Mouse (Mus musculus) limb, embryonic 10.5 days (tissue): ENCODE measurements around the gene Hcar2. TPM values are rescaled to one million over a fixed set of nuclear protein-coding genes. Genes with fewer than 3 reads are reported as not detected.

Experiments
- DNase-seq: peaks from one replicate; pipeline ENCODE4 v3.0.0-alpha.2; 2017; ENCODE audit warnings: low spot score
- H3K27ac ChIP-seq: fragments of 300-500 bp; sonication (generic); 2 replicates; pipeline ENCODE4 v1.5.1; 2016; ENCODE audit warnings: mild to moderate bottlenecking
- H3K27me3 ChIP-seq: fragments of 300-500 bp; sonication (generic); 2 replicates; pipeline ENCODE4 v1.6.1; 2016; ENCODE audit warnings: low read depth, mild to moderate bottlenecking; ENCODE audit not compliant: poor library complexity, severe bottlenecking
- H3K36me3 ChIP-seq: fragments of 300-500 bp; sonication (generic); 2 replicates; pipeline ENCODE4 v1.6.1; 2016; ENCODE audit warnings: mild to moderate bottlenecking, moderate library complexity
- H3K4me1 ChIP-seq: fragments of 300-500 bp; sonication (generic); 2 replicates; pipeline ENCODE4 v1.6.1; 2016
- H3K4me3 ChIP-seq: fragments of 300-500 bp; sonication (generic); 2 replicates; pipeline ENCODE4 v1.5.1; 2016; ENCODE audit warnings: mild to moderate bottlenecking, moderate library complexity
- H3K9me3 ChIP-seq: fragments of 300-500 bp; sonication (generic); replicated peaks from 2 replicates; pipeline ENCODE4 v1.6.1; 2016; ENCODE audit warnings: mild to moderate bottlenecking
- WGBS: fragments of 180-500 bp; shearing (Covaris S2); methylation state at CpG from one replicate; pipeline ENCODE4 v1.1.7; 2016; 5-methylcytosine and 5-hydroxymethylcytosine counted together
- polyA plus RNA-seq: library from polyadenylated mRNA; unstranded; fragments of >200 nt; fragmentation: Nextera tagmentation; extraction: Ambion mirVana; gene quantifications from 2 replicates; pipeline ENCODE4 v1.2.1, GENCODE M21; 2016

Gene Hcar2
- polyA plus RNA-seq, 1 experiment from 2014 or later, result not detected

GRCm38 (mm10) chr5:123884332-123884731 lies 19.0 kb upstream of the Hcar2 start:
- Histone ChIP-seq H3K27me3 (0 out of 2 replicates have a peak, but pooled peaks cover 6% of the 10 kb centered on the region), H3K4me1 (peaks cover 9% of the 10 kb centered on the region), H3K27ac (no peak overlapping the region), H3K4me3 (no peak overlapping the region), H3K36me3 (no peaks in the 10 kb centered on the region), H3K9me3 (no peaks in the 10 kb centered on the region)
- WGBS, result 78% methylated on average over 10 of the region's 10 CpGs
- DNase-seq, result no peak

- WGBS, result 87% methylated on average over 7 of the region's 7 CpGs
- no peaks in the 10 kb centered on the region for H3K36me3 ChIP-seq
Measured at GRCm38 (mm10) chr5:123883891-123884290, 18.6 kb upstream of the Hcar2 start.

GRCm38 (mm10) chr5:123880778-123881177 lies 15.5 kb upstream of the Hcar2 start:
- H3K27ac ChIP-seq, result no peak overlapping the region
- H3K4me1 ChIP-seq, result peaks cover 22% of the 10 kb centered on the region
- no peak for DNase-seq
- no peak overlapping the region for H3K4me3 ChIP-seq
- no peaks in the 10 kb centered on the region for H3K36me3 ChIP-seq
- no peaks in the 10 kb centered on the region for H3K9me3 ChIP-seq
- WGBS, result 83% methylated on average over 14 of the region's 14 CpGs
- H3K27me3 ChIP-seq, result 0 out of 2 replicates have a peak, but pooled peaks cover 6% of the 10 kb centered on the region

More at GRCm38 (mm10) chr5:123883891-123884290, 18.6 kb upstream of the Hcar2 start:
- H3K27me3 ChIP-seq, result 0 out of 2 replicates have a peak, but pooled peaks cover 6% of the 10 kb centered on the region
- H3K27ac ChIP-seq, result no peak overlapping the region
- DNase-seq, result no peak
- H3K4me3 ChIP-seq, result no peak overlapping the region
- no peaks in the 10 kb centered on the region for H3K9me3 ChIP-seq
- peaks cover 9% of the 10 kb centered on the region for H3K4me1 ChIP-seq

- H3K9me3 ChIP-seq, result no peaks in the 10 kb centered on the region
- 0 out of 2 replicates have a peak, but pooled peaks cover 6% of the 10 kb centered on the region for H3K27me3 ChIP-seq
- no peak within 1 kb of the TSS for H3K4me3 ChIP-seq
- H3K27ac ChIP-seq, result peak within 1 kb of the TSS; percentile 11; the same call in 1 of the 2 replicates
- peaks cover 22% of the 10 kb centered on the region for H3K4me1 ChIP-seq
- H3K36me3 ChIP-seq, result no peaks in the 10 kb centered on the region
- no peak for DNase-seq
- WGBS, result 75% methylated on average over 12 of the region's 12 CpGs
Measured at GRCm38 (mm10) chr5:123879928-123880327, 14.6 kb upstream of the Hcar2 start, which contains the start of gene Hcar1. Hcar1 (minus strand) TSS chr5:123880020.

- Histone ChIP-seq H3K27ac (no peak overlapping the region), H3K27me3 (0 out of 2 replicates have a peak, but pooled peaks cover 6% of the 10 kb centered on the region), H3K9me3 (no peaks in the 10 kb centered on the region), H3K4me1 (peaks cover 22% of the 10 kb centered on the region), H3K4me3 (no peak overlapping the region), H3K36me3 (no peaks in the 10 kb centered on the region)
- no peak for DNase-seq
- 79% methylated on average over 14 of the region's 14 CpGs for WGBS
Measured at GRCm38 (mm10) chr5:123878056-123878455, 12.8 kb upstream of the Hcar2 start.

GRCm38 (mm10) chr5:123874177-123874576 lies 8.9 kb upstream of the Hcar2 start:
- H3K27me3 ChIP-seq, result no peaks in the 10 kb centered on the region
- H3K4me3 ChIP-seq, result no peak overlapping the region
- peaks cover 13% of the 10 kb centered on the region; the same call in 1 of the 2 replicates for H3K4me1 ChIP-seq
- no peaks in the 10 kb centered on the region for H3K9me3 ChIP-seq
- no peaks in the 10 kb centered on the region for H3K36me3 ChIP-seq
- no peak for DNase-seq
- WGBS, result 87% methylated on average over 5 of the region's 5 CpGs
- H3K27ac ChIP-seq, result no peak overlapping the region

GRCm38 (mm10) chr5:123869615-123870014 lies 4.3 kb upstream of the Hcar2 start:
- Histone ChIP-seq H3K4me1 (no peaks in the 10 kb centered on the region), H3K36me3 (no peaks in the 10 kb centered on the region)
- no peak for DNase-seq

GRCm38 (mm10) chr5:123866457-123866856 lies 1.2 kb upstream of the Hcar2 start:
- H3K36me3 ChIP-seq, result no peaks in the 10 kb centered on the region
- WGBS, result 93% methylated on average over 4 of the region's 4 CpGs
- no peaks in the 10 kb centered on the region for H3K4me1 ChIP-seq
- H3K4me3 ChIP-seq, result no peak overlapping the region
- no peak overlapping the region for H3K27ac ChIP-seq
- no peaks in the 10 kb centered on the region for H3K27me3 ChIP-seq
- H3K9me3 ChIP-seq, result no peaks in the 10 kb centered on the region
- no peak for DNase-seq

More at GRCm38 (mm10) chr5:123869615-123870014, 4.3 kb upstream of the Hcar2 start:
- WGBS, result 86% methylated on average over 4 of the region's 4 CpGs
- Histone ChIP-seq H3K27me3 (no peaks in the 10 kb centered on the region), H3K9me3 (no peaks in the 10 kb centered on the region), H3K27ac (no peak overlapping the region), H3K4me3 (no peak overlapping the region)

- Histone ChIP-seq H3K9me3 (no peaks in the 10 kb centered on the region), H3K27me3 (no peaks in the 10 kb centered on the region), H3K4me1 (peaks cover 7% of the 10 kb centered on the region), H3K27ac (no peak overlapping the region), H3K36me3 (no peaks in the 10 kb centered on the region), H3K4me3 (no peak overlapping the region)
- DNase-seq, result no peak
- 92% methylated on average over 14 of the region's 14 CpGs for WGBS
Measured at GRCm38 (mm10) chr5:123863934-123864333, 1.4 kb downstream of the Hcar2 start.

GRCm38 (mm10) chr5:123862374-123863350 lies 2.6 kb downstream of the Hcar2 start:
- peaks cover 9% of the 10 kb centered on the region for H3K4me1 ChIP-seq
- H3K4me3 ChIP-seq, result no peak overlapping the region
- H3K36me3 ChIP-seq, result no peaks in the 10 kb centered on the region
- 88% methylated on average over 15 of the region's 15 CpGs for WGBS
- no peaks in the 10 kb centered on the region for H3K9me3 ChIP-seq
- H3K27ac ChIP-seq, result no peak overlapping the region
- no peak for DNase-seq
- no peaks in the 10 kb centered on the region for H3K27me3 ChIP-seq

- Histone ChIP-seq H3K4me3 (no peak overlapping the region), H3K27me3 (no peaks in the 10 kb centered on the region), H3K9me3 (no peaks in the 10 kb centered on the region), H3K36me3 (no peaks in the 10 kb centered on the region), H3K4me1 (peaks cover 9% of the 10 kb centered on the region), H3K27ac (no peak overlapping the region)
- 85% methylated on average over 11 of the region's 11 CpGs for WGBS
- no peak for DNase-seq
Measured at GRCm38 (mm10) chr5:123858798-123859197, 6.5 kb downstream of the Hcar2 start.

GRCm38 (mm10) chr5:123854511-123854910 lies 10.8 kb downstream of the Hcar2 start:
- Histone ChIP-seq H3K9me3 (no peaks in the 10 kb centered on the region), H3K27me3 (no peaks in the 10 kb centered on the region), H3K4me1 (peaks cover 15% of the 10 kb centered on the region), H3K4me3 (no peak overlapping the region), H3K27ac (no peak overlapping the region), H3K36me3 (no peaks in the 10 kb centered on the region)
- DNase-seq, result no peak
- WGBS, result 85% methylated on average over 9 of the region's 9 CpGs

- 91% methylated on average over 11 of the region's 11 CpGs for WGBS
Measured at GRCm38 (mm10) chr5:123853877-123854504, 11.3 kb downstream of the Hcar2 start.

More at GRCm38 (mm10) chr5:123853877-123854504, 11.3 kb downstream of the Hcar2 start:
- Histone ChIP-seq H3K27ac (no peak overlapping the region), H3K36me3 (no peaks in the 10 kb centered on the region), H3K4me3 (no peak overlapping the region), H3K9me3 (no peaks in the 10 kb centered on the region), H3K4me1 (peaks cover 10% of the 10 kb centered on the region), H3K27me3 (no peaks in the 10 kb centered on the region)
- DNase-seq, result no peak
